Mouse (Mus musculus) kidney, postnatal 25 days (tissue): ENCODE measurements around the gene Plxna4.

Experiments used
- DNase-seq, 2 experiments: peaks; one replicate each; pipeline ENCODE4 v3.0.0; 2021; ENCODE audit warnings: mixed read lengths in 2 of 2

Plxna4 gene

GRCm38 (mm10) chr6:32471639-32472038 is 116.4 kb downstream of the Plxna4 start:
- DNase-seq, result no peak

- DNase-seq, result no peak
Observed at GRCm38 (mm10) chr6:32469196-32469595, 118.8 kb downstream of the Plxna4 start.

GRCm38 (mm10) chr6:32465129-32465528 is 122.9 kb downstream of the Plxna4 start:
- no peak for DNase-seq

GRCm38 (mm10) chr6:32464637-32465036 is 123.4 kb downstream of the Plxna4 start:
- no peak for DNase-seq

GRCm38 (mm10) chr6:32464046-32464445 is 123.9 kb downstream of the Plxna4 start:
- DNase-seq, result no peak

- peak; percentile 27 to 68 for DNase-seq
Observed at GRCm38 (mm10) chr6:32460400-32460799, 127.6 kb downstream of the Plxna4 start.

- no peak for DNase-seq
Observed at GRCm38 (mm10) chr6:32456641-32457040, 131.4 kb downstream of the Plxna4 start.

- no peak for DNase-seq
Observed at GRCm38 (mm10) chr6:32451851-32452250, 136.1 kb downstream of the Plxna4 start.

GRCm38 (mm10) chr6:32449237-32449963 is 138.6 kb downstream of the Plxna4 start:
- peak in 1 of 2 experiments; percentile 34 for DNase-seq

GRCm38 (mm10) chr6:32448787-32449186 is 139.2 kb downstream of the Plxna4 start:
- no peak for DNase-seq

GRCm38 (mm10) chr6:32446276-32446675 is 141.7 kb downstream of the Plxna4 start:
- no peak for DNase-seq

GRCm38 (mm10) chr6:32445246-32445645 is 142.7 kb downstream of the Plxna4 start:
- no peak for DNase-seq

GRCm38 (mm10) chr6:32444393-32444792 is 143.6 kb downstream of the Plxna4 start:
- DNase-seq, result no peak

- no peak for DNase-seq
Observed at GRCm38 (mm10) chr6:32443679-32444078, 144.3 kb downstream of the Plxna4 start.

GRCm38 (mm10) chr6:32439434-32439833 is 148.6 kb downstream of the Plxna4 start:
- no peak for DNase-seq

GRCm38 (mm10) chr6:32437219-32437618 is 150.8 kb downstream of the Plxna4 start:
- no peak for DNase-seq

- no peak for DNase-seq
Observed at GRCm38 (mm10) chr6:32423124-32423523, 164.9 kb downstream of the Plxna4 start.

GRCm38 (mm10) chr6:32420610-32421009 is 167.4 kb downstream of the Plxna4 start:
- DNase-seq, result no peak

GRCm38 (mm10) chr6:32417351-32417750 is 170.6 kb downstream of the Plxna4 start:
- peak in 1 of 2 experiments; percentile 55 for DNase-seq

- no peak for DNase-seq
Observed at GRCm38 (mm10) chr6:32411325-32411724, 176.7 kb downstream of the Plxna4 start.

- DNase-seq, result no peak
Observed at GRCm38 (mm10) chr6:32409625-32410024, 178.4 kb downstream of the Plxna4 start.

GRCm38 (mm10) chr6:32407574-32408185 is 180.3 kb downstream of the Plxna4 start:
- DNase-seq, result no peak

GRCm38 (mm10) chr6:32406316-32407095 is 181.5 kb downstream of the Plxna4 start:
- DNase-seq, result peak; percentile 18 to 76
